Mouse (Mus musculus): ENCODE results near the gene Sigirr.

DNA sequence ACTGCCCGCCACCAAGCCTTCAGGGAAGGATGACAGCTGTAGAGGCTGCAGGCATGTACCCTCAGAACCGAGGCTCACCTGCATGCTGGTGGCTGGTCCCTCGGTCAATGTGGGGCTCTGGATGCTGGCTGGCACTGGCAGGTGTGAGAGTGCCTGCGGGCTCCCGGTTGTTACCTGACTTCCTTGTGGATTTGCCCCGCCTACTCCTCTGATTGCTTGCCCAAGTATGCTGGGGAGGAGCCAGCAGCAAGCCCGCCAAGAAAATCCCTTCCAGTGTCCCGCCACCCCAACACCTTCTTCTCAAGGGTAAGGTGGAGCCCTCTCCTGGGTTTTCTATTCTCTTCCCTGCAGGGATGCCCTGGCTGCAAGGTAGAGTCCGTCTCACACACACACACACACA, 17.3 kb upstream of the Sigirr start, which contains the start of gene Ano9:
- no peak for TF ChIP-seq MAFK (IDR thresholded peaks at IDR 0.05; ENCODE audit: borderline replicate concordance, low read depth, low read length)
- no peak for TF ChIP-seq ETS1 (IDR thresholded peaks at IDR 0.05; ENCODE audit: low read depth, low read length)
- TF ChIP-seq EP300 (IDR thresholded peaks at IDR 0.05; ENCODE audit: low read depth in 1 of 2, low read length in 2 of 2), result no peak
- TF ChIP-seq MAZ (IDR thresholded peaks at IDR 0.05; ENCODE audit: low read depth, low read length), result no peak
- TF ChIP-seq GABPA (IDR thresholded peaks at IDR 0.05; ENCODE audit: low read depth, low read length), result no peak
- no peak for TF ChIP-seq POLR2A (IDR thresholded peaks at IDR 0.05; ENCODE audit: control insufficient read depth in 1 of 2, insufficient read depth in 1 of 2, low read depth in 1 of 2, low read length in 2 of 2, poor library complexity in 1 of 2)
- TF ChIP-seq MAX (IDR thresholded peaks at IDR 0.05; ENCODE audit: low read length), result no peak
- no peak for TF ChIP-seq CTCF (IDR thresholded peaks at IDR 0.05 in 2 of 3, conservative IDR thresholded peaks at IDR 0.05 in 1 of 3; ENCODE audit: control insufficient read depth in 1 of 3, insufficient read depth in 1 of 3, low read depth in 2 of 3, low read length in 3 of 3, poor library complexity in 1 of 3, severe bottlenecking in 1 of 3)
